Mouse (Mus musculus): Measurements from ENCODE around the gene Coq8a. TPM values are rescaled to one million over a fixed set of nuclear protein-coding genes. Genes with fewer than 3 reads are reported as not detected.

Gene Coq8a
- polyA plus RNA-seq, 1 experiment from 2014 or later: 20.4 TPM

- no peaks in the 10 kb centered on the region for H3K9me3 ChIP-seq
- 0 out of 2 replicates have a peak overlapping the region, but pooled peaks have one; percentile 37 for H3K27ac ChIP-seq
- H3K9ac ChIP-seq: peak overlapping the region; percentile 64
- no peaks in the 10 kb centered on the region for H3K36me3 ChIP-seq
- H3K4me3 ChIP-seq (replicated peaks): peak overlapping the region; percentile 75
- ATAC-seq: peak; percentile 99
- H3K4me2 ChIP-seq (replicated peaks): peak overlapping the region; percentile 95
- peaks cover 13% of the 10 kb centered on the region for H3K4me1 ChIP-seq (replicated peaks)
- WGBS: under 1% methylated on average over 57 of the region's 57 CpGs
- H3K27me3 ChIP-seq (replicated peaks): no peaks in the 10 kb centered on the region
Observed at GRCm38 (mm10) chr1:180195703-180196381, 3.6 kb downstream of the Coq8a start.

GRCm38 (mm10) chr1:180194781-180195471 lies 4.5 kb downstream of the Coq8a start:
- H3K27ac ChIP-seq: 0 out of 2 replicates have a peak overlapping the region, but pooled peaks have one; percentile 37
- 18% methylated on average over 9 of the region's 9 CpGs for WGBS
- peak; percentile 65 for ATAC-seq

GRCm38 (mm10) chr1:180194048-180194447 lies 5.4 kb downstream of the Coq8a start:
- WGBS: 80% methylated on average over 9 of the region's 9 CpGs
- peaks cover 13% of the 10 kb centered on the region for H3K4me1 ChIP-seq (replicated peaks)
- ATAC-seq: no peak

More at GRCm38 (mm10) chr1:180194781-180195471, 4.5 kb downstream of the Coq8a start:
- no peaks in the 10 kb centered on the region for H3K36me3 ChIP-seq
- H3K4me3 ChIP-seq (replicated peaks): peak overlapping the region; percentile 75
- H3K9ac ChIP-seq: peak overlapping the region; percentile 64
- H3K9me3 ChIP-seq: no peaks in the 10 kb centered on the region
- H3K4me2 ChIP-seq (replicated peaks): peak overlapping the region; percentile 95
- H3K27me3 ChIP-seq (replicated peaks): no peaks in the 10 kb centered on the region
- peaks cover 13% of the 10 kb centered on the region for H3K4me1 ChIP-seq (replicated peaks)

GRCm38 (mm10) chr1:180193391-180193935 lies 5.9 kb downstream of the Coq8a start:
- H3K4me2 ChIP-seq (replicated peaks): no peak overlapping the region
- no peak for ATAC-seq
- no peaks in the 10 kb centered on the region for H3K27me3 ChIP-seq (replicated peaks)
- H3K4me1 ChIP-seq (replicated peaks): peaks cover 13% of the 10 kb centered on the region
- H3K4me3 ChIP-seq (replicated peaks): no peak overlapping the region
- H3K27ac ChIP-seq: no peak overlapping the region
- no peak overlapping the region for H3K9ac ChIP-seq
- no peaks in the 10 kb centered on the region for H3K36me3 ChIP-seq
- 74% methylated on average over 8 of the region's 8 CpGs for WGBS
- H3K9me3 ChIP-seq: no peaks in the 10 kb centered on the region

More at GRCm38 (mm10) chr1:180194048-180194447, 5.4 kb downstream of the Coq8a start:
- Histone ChIP-seq H3K9ac (no peak overlapping the region), H3K27ac (no peak overlapping the region), H3K9me3 (no peaks in the 10 kb centered on the region), H3K4me3 (replicated peaks) (no peak overlapping the region), H3K36me3 (no peaks in the 10 kb centered on the region), H3K4me2 (replicated peaks) (no peak overlapping the region), H3K27me3 (replicated peaks) (no peaks in the 10 kb centered on the region)

GRCm38 (mm10) chr1:180192866-180193265 lies 6.5 kb downstream of the Coq8a start:
- no peak overlapping the region for H3K4me3 ChIP-seq (replicated peaks)
- no peak for ATAC-seq
- no peaks in the 10 kb centered on the region for H3K36me3 ChIP-seq
- H3K27ac ChIP-seq: no peak overlapping the region
- H3K4me1 ChIP-seq (replicated peaks): peaks cover 13% of the 10 kb centered on the region
- H3K27me3 ChIP-seq (replicated peaks): no peaks in the 10 kb centered on the region
- no peaks in the 10 kb centered on the region for H3K9me3 ChIP-seq
- 54% methylated on average over 4 of the region's 4 CpGs for WGBS
- no peak overlapping the region for H3K9ac ChIP-seq
- no peak overlapping the region for H3K4me2 ChIP-seq (replicated peaks)

GRCm38 (mm10) chr1:180191651-180192220 lies 7.7 kb downstream of the Coq8a start:
- Histone ChIP-seq H3K4me2 (replicated peaks) (no peak overlapping the region), H3K4me1 (replicated peaks) (peaks cover 13% of the 10 kb centered on the region), H3K9ac (no peak overlapping the region), H3K36me3 (no peaks in the 10 kb centered on the region), H3K27ac (no peak overlapping the region), H3K9me3 (no peaks in the 10 kb centered on the region), H3K4me3 (replicated peaks) (no peak overlapping the region), H3K27me3 (replicated peaks) (no peaks in the 10 kb centered on the region)
- no peak for ATAC-seq
- WGBS: 75% methylated on average over 7 of the region's 7 CpGs

- H3K4me1 ChIP-seq (replicated peaks): peaks cover 15% of the 10 kb centered on the region
- no peak overlapping the region for H3K27ac ChIP-seq
- no peaks in the 10 kb centered on the region for H3K9me3 ChIP-seq
- H3K27me3 ChIP-seq (replicated peaks): no peaks in the 10 kb centered on the region
- no peak for ATAC-seq
- H3K36me3 ChIP-seq: no peaks in the 10 kb centered on the region
- H3K9ac ChIP-seq: no peak overlapping the region
- no peak overlapping the region for H3K4me2 ChIP-seq (replicated peaks)
- no peak overlapping the region for H3K4me3 ChIP-seq (replicated peaks)
- 74% methylated on average over 8 of the region's 8 CpGs for WGBS
Observed at GRCm38 (mm10) chr1:180191112-180191511, 8.3 kb downstream of the Coq8a start.

- Histone ChIP-seq H3K9me3 (no peaks in the 10 kb centered on the region), H3K4me3 (replicated peaks) (no peak overlapping the region), H3K27ac (no peak overlapping the region), H3K9ac (no peak overlapping the region), H3K36me3 (no peaks in the 10 kb centered on the region), H3K27me3 (replicated peaks) (no peaks in the 10 kb centered on the region), H3K4me1 (replicated peaks) (peaks cover 21% of the 10 kb centered on the region), H3K4me2 (replicated peaks) (no peak overlapping the region)
- no peak for ATAC-seq
- WGBS: 84% methylated on average over 4 of the region's 4 CpGs
Observed at GRCm38 (mm10) chr1:180188951-180189350, 10.5 kb downstream of the Coq8a start.

- no peaks in the 10 kb centered on the region for H3K36me3 ChIP-seq
- no peaks in the 10 kb centered on the region for H3K27me3 ChIP-seq (replicated peaks)
- H3K4me1 ChIP-seq (replicated peaks): peaks cover 37% of the 10 kb centered on the region
- WGBS: 88% methylated on average over 3 of the region's 3 CpGs
- H3K9me3 ChIP-seq: no peaks in the 10 kb centered on the region
- H3K9ac ChIP-seq: no peak overlapping the region
- no peak for ATAC-seq
- no peak overlapping the region for H3K4me3 ChIP-seq (replicated peaks)
- H3K4me2 ChIP-seq (replicated peaks): no peak overlapping the region
- no peak overlapping the region for H3K27ac ChIP-seq
Observed at GRCm38 (mm10) chr1:180186371-180186770, 13.0 kb downstream of the Coq8a start.

GRCm38 (mm10) chr1:180185877-180186276 lies 13.5 kb downstream of the Coq8a start:
- Histone ChIP-seq H3K27me3 (replicated peaks) (no peaks in the 10 kb centered on the region), H3K36me3 (no peaks in the 10 kb centered on the region), H3K4me3 (replicated peaks) (no peak overlapping the region), H3K9ac (no peak overlapping the region), H3K4me1 (replicated peaks) (peaks cover 37% of the 10 kb centered on the region), H3K27ac (no peak overlapping the region), H3K9me3 (no peaks in the 10 kb centered on the region), H3K4me2 (replicated peaks) (no peak overlapping the region)
- 62% methylated on average over 5 of the region's 5 CpGs for WGBS
- no peak for ATAC-seq

- H3K4me2 ChIP-seq (replicated peaks): no peak overlapping the region
- no peaks in the 10 kb centered on the region for H3K27me3 ChIP-seq (replicated peaks)
- 30% methylated on average over 7 of the region's 7 CpGs for WGBS
- peaks cover 37% of the 10 kb centered on the region for H3K4me1 ChIP-seq (replicated peaks)
- peak; percentile 89 for ATAC-seq
- H3K36me3 ChIP-seq: no peaks in the 10 kb centered on the region
- H3K9ac ChIP-seq: no peak overlapping the region
- H3K4me3 ChIP-seq (replicated peaks): no peak overlapping the region
- no peaks in the 10 kb centered on the region for H3K9me3 ChIP-seq
- peak overlapping the region; percentile 42 for H3K27ac ChIP-seq
Observed at GRCm38 (mm10) chr1:180184768-180185167, 14.6 kb downstream of the Coq8a start.

GRCm38 (mm10) chr1:180183525-180184159 lies 15.8 kb downstream of the Coq8a start:
- H3K27ac ChIP-seq: peak overlapping the region; percentile 67

More at GRCm38 (mm10) chr1:180183525-180184159, 15.8 kb downstream of the Coq8a start:
- no peaks in the 10 kb centered on the region for H3K9me3 ChIP-seq
- peak; percentile 11; the same call in 1 of the 2 replicates for ATAC-seq
- H3K27me3 ChIP-seq (replicated peaks): no peaks in the 10 kb centered on the region
- 0 out of 2 replicates have a peak, but pooled peaks cover 3% of the 10 kb centered on the region for H3K36me3 ChIP-seq
- no peak overlapping the region for H3K4me2 ChIP-seq (replicated peaks)
- H3K4me3 ChIP-seq (replicated peaks): no peak overlapping the region
- peaks cover 37% of the 10 kb centered on the region for H3K4me1 ChIP-seq (replicated peaks)
- no peak overlapping the region for H3K9ac ChIP-seq
- WGBS: 66% methylated on average over 6 of the region's 6 CpGs
